Mouse (Mus musculus) lung, adult 10 weeks (tissue): ENCODE measurements around the gene Wsb1. TPM values are rescaled to one million over a fixed set of nuclear protein-coding genes. Genes with fewer than 3 reads are reported as not detected.

ENCODE experiments used
- polyA plus RNA-seq: library from polyadenylated mRNA; stranded (reverse); fragments of 350-450 nt; fragmentation: Illumina TruSeq; extraction: RNeasy Lipid Tissue Mini Kit (QIAGEN cat#74804); gene quantifications from one replicate; pipeline ENCODE4 v1.2.3, GENCODE M21; 2014; ENCODE audit warnings: low read depth, low replicate concordance; ENCODE audit not compliant: insufficient read depth

The Wsb1 gene
- 47.6 TPM for polyA plus RNA-seq

GRCm38 (mm10) chr11:79254391-79255098, at the start of gene Wsb1:
Wsb1 (minus strand) TSS chr11:79254671.

GRCm38 (mm10) chr11:79296856-79297491, 42.5 kb upstream of the Wsb1 start, which contains the start of gene Gm9964:
Gm9964 (minus strand) TSS chr11:79296906.

Other genes starting within 250 kb of the Wsb1 start
- 4.4 TPM for gene Ksr1, start 108.3 kb downstream of the Wsb1 start, polyA plus RNA-seq
- not detected for gene Gm9964, start 42.2 kb upstream of the Wsb1 start, polyA plus RNA-seq
- 4.5 TPM for gene Nf1, start 85.0 kb upstream of the Wsb1 start, polyA plus RNA-seq
- gene Omg, start 249.4 kb upstream of the Wsb1 start, polyA plus RNA-seq: not detected